Mouse (Mus musculus) C2C12 (cell line): ENCODE results near the gene Zfp523. TPM values are rescaled to one million over a fixed set of nuclear protein-coding genes. Genes with fewer than 3 reads are reported as not detected.
A peak's percentile ranks its signal among the peaks of the same experiment; 100 is the strongest.

ENCODE experiments used
- H3K27me3 ChIP-seq: one replicate; pipeline ENCODE4 v1.6.1; 2011; ENCODE audit not compliant: control insufficient read depth, insufficient read depth, insufficient read length
- H3K36me3 ChIP-seq: one replicate; pipeline ENCODE4 v1.6.1; 2011; ENCODE audit not compliant: control insufficient read depth, insufficient read depth
- H3K4me3 ChIP-seq: one replicate; pipeline ENCODE4 v1.5.1; 2011; ENCODE audit warnings: mild to moderate bottlenecking, control low read depth; ENCODE audit not compliant: poor library complexity, insufficient read depth, severe bottlenecking
- H3K79me2 ChIP-seq: one replicate; pipeline ENCODE4 v1.6.1; 2011; ENCODE audit not compliant: control insufficient read depth, insufficient read depth
- H3K79me3 ChIP-seq: one replicate; pipeline ENCODE4 v1.6.1; 2011; ENCODE audit warnings: low read depth, control low read depth
- H3ac ChIP-seq: one replicate; pipeline ENCODE3; 2011; ENCODE audit warnings: low read depth; ENCODE audit not compliant: control insufficient read depth, insufficient read length
- CEBPB ChIP-seq: IDR thresholded peaks from one replicate; pipeline ENCODE4 v1.6.1; 2011; ENCODE audit warnings: low read depth, mild to moderate bottlenecking, control low read depth, moderate library complexity
- CTCF ChIP-seq: IDR thresholded peaks from one replicate; pipeline ENCODE4 v1.5.1; 2011; ENCODE audit not compliant: control insufficient read depth, insufficient read depth, insufficient read length
- FOSL1 ChIP-seq: IDR thresholded peaks from one replicate; pipeline ENCODE4 v1.8.0; 2011; ENCODE audit warnings: mild to moderate bottlenecking, low read length; ENCODE audit not compliant: poor library complexity, insufficient read depth, severe bottlenecking
- MAX ChIP-seq: IDR thresholded peaks from one replicate; pipeline ENCODE4 v1.6.1; 2011; ENCODE audit warnings: mild to moderate bottlenecking, control low read depth
- MYOD1 ChIP-seq: IDR thresholded peaks from one replicate; pipeline ENCODE4 v1.6.1; 2011; ENCODE audit warnings: low read depth; ENCODE audit not compliant: control insufficient read depth, insufficient read length
- MYOG ChIP-seq: IDR thresholded peaks from one replicate; pipeline ENCODE4 v1.6.1; 2011; ENCODE audit not compliant: control insufficient read depth, insufficient read length; ENCODE audit errors: extremely low read depth
- USF1 ChIP-seq: IDR thresholded peaks from one replicate; pipeline ENCODE4 v1.6.1; 2011; ENCODE audit warnings: low read depth, mild to moderate bottlenecking, control low read depth, moderate library complexity
- polyA plus RNA-seq: library from polyadenylated mRNA; unstranded; fragments of >200 nt; fragmentation: generic; extraction: Trizol; gene quantifications from one replicate; pipeline ENCODE4 v1.2.1, GENCODE M21; 2012; ENCODE audit warnings: missing spikeins

Gene Zfp523
- polyA plus RNA-seq, 1 experiment: 21.0 TPM

- Histone ChIP-seq H3K79me2 (no peaks in the 10 kb centered on the region), H3K4me3 (no peak overlapping the region), H3K79me3 (no peaks in the 10 kb centered on the region), H3K27me3 (no peaks in the 10 kb centered on the region), H3K36me3 (no peaks in the 10 kb centered on the region), H3ac (no peak overlapping the region)
- TF ChIP-seq FOSL1 (no peak), USF1 (no peak), MAX (no peak), CTCF (no peak), CEBPB (no peak), MYOD1 (no peak), MYOG (no peak)
Observed at GRCm38 (mm10) chr17:28184971-28185638, 8.2 kb downstream of the Zfp523 start.

GRCm38 (mm10) chr17:28188313-28188712 lies 11.4 kb downstream of the Zfp523 start:
- H3K36me3 ChIP-seq: peaks cover 3% of the 10 kb centered on the region
- TF ChIP-seq MAX (no peak), MYOD1 (no peak), MYOG (no peak)
- H3K79me3 ChIP-seq: no peaks in the 10 kb centered on the region

DNA sequence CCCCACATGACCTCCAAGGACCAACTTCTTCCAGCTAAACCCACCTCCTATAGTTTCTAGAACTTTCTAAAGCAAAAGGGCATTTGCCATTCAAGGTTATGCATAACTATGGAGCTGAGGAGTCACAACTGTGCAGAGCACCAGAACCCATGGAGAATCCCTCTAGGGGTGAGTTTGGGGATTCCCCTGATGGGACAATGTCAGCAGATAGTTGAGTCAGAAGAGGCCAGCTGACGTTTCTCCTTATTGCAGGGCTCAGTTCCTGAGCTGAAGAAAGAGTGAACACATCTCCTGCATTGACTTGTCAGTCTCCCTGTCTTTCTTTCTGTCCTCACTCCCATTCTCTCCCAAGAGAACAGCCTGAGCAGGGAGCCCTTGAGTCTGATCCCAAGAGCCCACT lies 15.8 kb downstream of the Zfp523 start:
- H3K79me2 ChIP-seq: no peaks in the 10 kb centered on the region
- H3K27me3 ChIP-seq: no peaks in the 10 kb centered on the region
- no peak for TF ChIP-seq MYOD1
- TF ChIP-seq CEBPB: no peak
- no peak for TF ChIP-seq MAX
- TF ChIP-seq FOSL1: no peak
- TF ChIP-seq CTCF: no peak
- TF ChIP-seq MYOG: no peak
- no peak for TF ChIP-seq USF1
- H3K4me3 ChIP-seq: no peak overlapping the region
- no peak overlapping the region for H3ac ChIP-seq
- peaks cover 3% of the 10 kb centered on the region for H3K36me3 ChIP-seq
- H3K79me3 ChIP-seq: no peaks in the 10 kb centered on the region

More at GRCm38 (mm10) chr17:28188313-28188712, 11.4 kb downstream of the Zfp523 start:
- Histone ChIP-seq H3K27me3 (no peaks in the 10 kb centered on the region), H3K4me3 (no peak overlapping the region), H3ac (no peak overlapping the region), H3K79me2 (no peaks in the 10 kb centered on the region)

DNA sequence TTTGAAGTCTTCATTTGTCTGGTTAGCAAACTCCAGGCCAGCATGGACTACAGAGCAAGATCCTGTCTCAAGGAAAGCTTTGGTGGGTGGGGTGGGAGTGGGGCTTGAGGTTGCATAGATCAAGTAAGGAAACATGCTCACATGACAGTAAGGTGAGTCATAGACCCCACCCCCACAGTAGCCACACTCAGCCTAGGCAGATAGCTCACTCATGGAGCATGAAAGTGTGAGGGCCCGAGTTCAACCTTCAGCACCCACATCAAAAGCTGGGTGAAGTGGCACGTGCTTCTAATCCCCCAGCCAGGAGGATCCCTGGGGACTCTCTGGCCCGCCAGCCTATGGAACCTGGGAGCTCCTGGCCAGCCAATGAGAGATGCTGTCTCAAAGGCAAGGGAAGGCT lies 16.6 kb downstream of the Zfp523 start:
- Histone ChIP-seq H3K36me3 (peaks cover 3% of the 10 kb centered on the region), H3K79me3 (no peaks in the 10 kb centered on the region), H3K79me2 (no peaks in the 10 kb centered on the region), H3K4me3 (no peak overlapping the region), H3K27me3 (no peaks in the 10 kb centered on the region), H3ac (no peak overlapping the region)
- TF ChIP-seq USF1 (peak; percentile 49), CEBPB (no peak), CTCF (no peak), MAX (no peak)

GRCm38 (mm10) chr17:28195033-28195432 lies 18.1 kb downstream of the Zfp523 start:
- TF ChIP-seq FOSL1 (no peak), MYOD1 (no peak), CEBPB (no peak), CTCF (no peak), MYOG (no peak), USF1 (no peak), MAX (no peak)
- Histone ChIP-seq H3K4me3 (no peak overlapping the region), H3ac (no peak overlapping the region), H3K79me2 (no peaks in the 10 kb centered on the region), H3K27me3 (no peaks in the 10 kb centered on the region), H3K36me3 (peaks cover 3% of the 10 kb centered on the region), H3K79me3 (no peaks in the 10 kb centered on the region)

DNA sequence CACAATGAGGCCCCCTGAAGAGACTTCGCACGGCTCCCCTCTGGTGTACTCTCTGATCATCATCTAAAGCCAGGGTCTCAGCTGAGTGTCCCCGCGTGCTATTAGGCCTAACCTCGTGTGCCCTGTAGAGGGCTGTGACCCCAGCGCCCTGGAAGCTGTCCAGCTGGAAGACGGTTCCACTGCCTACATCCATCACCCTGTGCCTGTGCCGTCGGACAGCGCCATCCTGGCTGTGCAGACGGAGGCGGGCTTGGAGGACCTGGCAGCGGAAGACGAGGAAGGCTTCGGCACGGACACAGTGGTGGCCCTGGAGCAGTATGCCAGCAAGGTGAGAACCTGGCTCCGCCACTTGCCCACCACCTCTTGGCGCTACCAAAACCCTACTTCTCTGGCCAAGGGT lies 20.7 kb downstream of the Zfp523 start:
- Histone ChIP-seq H3K4me3 (no peak overlapping the region), H3K79me2 (no peaks in the 10 kb centered on the region), H3K27me3 (no peaks in the 10 kb centered on the region), H3ac (no peak overlapping the region), H3K36me3 (no peaks in the 10 kb centered on the region), H3K79me3 (no peaks in the 10 kb centered on the region)
- no peak for TF ChIP-seq MYOD1
- TF ChIP-seq USF1: no peak
- no peak for TF ChIP-seq MAX
- no peak for TF ChIP-seq MYOG
